Mouse (Mus musculus) CH12F3 (cell line): ENCODE results near the gene Ank3.
"Not testable (repeated sequence)": the region's sequence is repeated elsewhere in the genome, so short reads cannot be mapped to it uniquely, and the experiment has no call there.

Experiments
- in situ Hi-C: fragments of 300-500 bp; cut with MboI; formaldehyde crosslinking; loops from 2 replicates; pipeline ENCODE4 v1.14.3; 2020; ENCODE audit warnings: low sequenced_read_pairs

Ank3 gene

DNA sequence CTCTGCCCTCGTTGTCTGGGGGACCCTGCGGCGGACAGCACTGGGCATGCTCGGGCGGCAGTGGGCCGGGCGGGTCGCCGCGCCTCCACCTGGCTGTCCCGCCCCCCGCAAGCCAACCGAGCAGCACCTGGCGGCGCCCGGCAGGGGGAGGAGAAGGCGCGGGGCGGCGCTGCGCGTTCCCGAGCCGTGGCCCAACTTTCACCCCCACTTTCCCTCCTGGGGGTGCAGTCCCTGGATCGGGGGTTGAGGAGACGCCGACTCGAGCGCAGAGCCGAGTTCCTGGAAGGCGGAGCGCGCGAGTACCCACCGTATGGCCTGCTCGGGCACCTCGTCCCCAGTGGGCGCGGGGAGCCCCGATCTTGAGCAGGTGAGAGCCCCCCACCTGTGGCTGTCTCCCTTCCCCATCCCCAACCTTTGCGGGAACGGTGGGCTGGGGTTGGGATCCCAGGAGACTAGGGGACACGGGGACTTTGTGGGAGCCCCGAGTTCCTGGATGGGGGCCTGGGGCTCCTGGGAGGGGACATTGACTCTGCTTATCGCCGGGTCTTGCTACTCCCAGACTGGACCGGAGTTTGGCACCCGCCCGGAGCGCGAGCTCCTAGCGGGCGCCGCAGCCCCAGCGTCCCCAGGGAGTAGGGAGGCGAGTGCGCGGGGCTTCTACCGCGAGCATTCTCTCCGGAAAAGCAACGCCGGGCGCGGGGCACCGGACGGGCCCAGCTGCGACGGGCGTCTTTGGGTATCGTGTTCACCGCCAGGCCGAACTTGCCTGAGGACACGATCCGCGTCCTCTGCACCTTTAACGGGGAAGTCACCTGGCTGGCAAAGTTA, at the start of gene Ank3:
TSS of gene Ank3 (plus strand) at position 11 of the 828 bp plus-strand sequence.
- in situ Hi-C loops, result no loop called here

DNA sequence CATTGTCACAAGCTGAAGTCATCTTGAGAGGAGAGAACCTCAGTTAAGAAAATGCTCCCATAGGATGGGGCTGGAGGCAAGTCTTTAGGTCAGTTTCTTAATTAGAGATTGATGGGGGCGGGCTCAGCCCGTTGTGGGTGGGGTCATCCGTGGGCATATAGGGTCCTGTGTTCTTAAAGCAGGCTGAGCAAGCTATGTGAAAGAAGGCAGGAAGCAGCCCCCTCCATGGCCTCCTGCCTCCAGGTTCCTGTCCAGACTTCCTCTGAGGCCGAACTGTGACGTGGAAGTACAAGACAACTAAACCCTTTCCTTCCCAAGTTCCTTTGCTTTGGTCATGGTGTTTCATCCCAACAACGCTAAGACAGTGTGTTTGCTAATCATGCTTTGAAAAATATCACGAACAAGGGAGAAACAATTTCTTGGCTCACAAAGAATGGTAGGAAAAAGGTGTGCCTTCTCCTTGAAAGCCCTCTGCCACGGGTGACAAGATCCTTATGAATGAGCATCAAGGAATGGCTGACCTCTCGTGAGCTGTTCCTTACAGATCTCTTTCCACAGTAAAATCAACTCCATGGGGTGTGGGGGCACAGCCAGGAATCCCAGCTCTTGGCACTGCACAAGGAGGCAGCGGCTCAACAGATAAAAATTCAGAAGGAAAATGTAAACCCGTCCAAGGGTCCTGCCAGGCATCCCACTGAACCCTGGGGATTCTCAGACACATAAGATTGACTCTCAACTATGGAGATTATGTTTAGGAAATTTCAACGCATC, 47.3 kb upstream of the Ank3 start:
- in situ Hi-C loops, result no loop called here

DNA sequence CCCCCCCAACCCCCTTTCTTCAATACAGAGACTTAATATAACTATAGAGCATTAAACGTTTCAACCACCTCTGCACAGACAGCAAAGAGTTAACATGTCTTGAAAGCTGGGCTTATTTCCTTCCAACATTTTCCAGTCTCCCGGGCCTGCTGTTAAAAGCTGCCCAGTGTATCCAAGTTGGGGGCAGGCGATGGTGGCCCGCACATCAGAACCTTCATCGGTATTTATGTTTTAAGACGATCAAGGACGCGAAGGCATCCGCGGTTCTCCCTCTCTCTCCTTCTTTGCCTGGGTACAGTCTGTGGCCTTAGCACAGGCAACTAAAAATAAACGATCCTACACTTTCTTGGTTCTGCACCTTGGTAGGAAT, 46.7 kb upstream of the Ank3 start:
- in situ Hi-C loops, result no loop called here

DNA sequence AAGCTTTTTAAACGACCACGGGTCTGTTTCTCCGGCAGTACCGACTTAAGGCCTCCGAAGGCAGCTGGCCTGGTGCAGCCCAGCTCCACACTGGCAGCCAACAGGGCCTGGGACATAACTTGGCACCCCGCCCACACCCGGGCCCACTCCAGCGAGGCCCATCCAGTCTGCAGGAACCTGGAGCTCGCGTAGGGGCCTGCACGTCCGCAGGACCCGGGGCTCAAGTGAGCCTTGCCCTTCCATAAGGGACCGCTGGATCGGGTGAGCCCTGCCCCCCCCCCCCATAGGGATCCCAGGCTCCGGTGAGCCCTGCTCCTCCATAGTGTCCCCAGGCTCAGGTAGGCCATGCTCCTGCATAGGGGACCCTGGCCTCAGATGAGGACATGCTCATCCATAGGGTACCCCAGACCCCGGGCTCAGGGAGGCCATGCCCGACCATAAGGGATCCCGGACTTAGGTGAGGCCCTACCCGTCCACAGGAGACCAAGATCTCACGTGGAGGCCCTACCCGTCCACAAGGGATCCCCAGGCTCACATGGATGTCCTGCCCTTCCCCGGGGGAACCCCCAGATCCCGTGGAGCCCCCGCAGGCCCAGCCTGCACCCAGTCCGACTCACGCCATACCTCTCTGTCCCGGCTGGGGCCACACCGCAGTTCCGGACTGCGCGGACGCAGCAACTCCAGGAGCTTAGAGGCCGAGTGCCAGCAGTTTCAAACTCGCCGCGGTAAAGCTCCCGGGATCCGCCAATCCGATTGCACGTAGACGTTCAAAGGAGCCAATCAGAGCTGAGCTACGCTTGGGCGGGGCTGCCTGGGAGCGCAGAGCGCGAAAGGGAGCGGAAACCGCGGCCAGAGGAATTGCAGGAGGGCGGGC, 46.1 kb upstream of the Ank3 start, which contains the start of gene Cdk1:
TSS of gene Cdk1 (minus strand) at position 727 of the 874 bp plus-strand sequence.
- in situ Hi-C loops, result no loop called here

DNA sequence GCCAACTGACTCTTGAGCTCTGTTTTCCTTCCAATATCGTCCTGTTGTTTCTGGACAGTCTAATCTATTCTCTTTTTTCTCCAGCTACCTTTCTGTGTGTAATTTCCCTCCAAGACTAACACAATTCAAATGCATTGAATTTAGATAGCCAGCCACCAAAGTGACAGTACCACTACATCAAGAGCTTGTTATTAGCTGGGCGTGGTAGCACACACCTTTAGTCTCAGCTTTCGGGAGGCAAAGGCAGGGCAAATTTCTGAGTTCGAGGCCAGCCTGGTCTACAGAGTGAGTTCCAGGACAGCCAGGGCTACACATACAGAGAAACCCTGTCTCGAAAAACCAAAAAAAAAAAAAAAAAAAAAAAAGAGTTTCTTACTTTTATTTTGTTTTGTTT, 45.5 kb upstream of the Ank3 start:
- in situ Hi-C loops, result not testable (repeated sequence)

DNA sequence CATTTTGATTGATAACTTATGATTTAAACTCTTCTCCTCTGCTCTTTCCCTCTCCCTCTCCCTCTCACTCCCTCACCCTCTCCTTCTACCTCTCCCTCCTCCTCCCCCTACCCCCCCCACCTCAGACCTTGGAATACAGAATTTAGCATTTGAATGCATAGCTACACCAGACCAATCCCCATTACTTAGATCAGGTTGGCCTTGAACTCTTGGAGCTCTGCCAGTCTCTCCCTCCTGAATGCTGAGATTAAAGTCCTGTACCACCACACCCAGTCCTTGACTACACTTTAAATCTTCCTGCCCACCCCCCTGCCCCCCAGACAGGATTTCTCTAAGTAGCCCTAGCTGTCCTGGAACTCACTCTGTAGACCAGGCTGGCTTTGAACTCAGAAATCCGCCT, 38.9 kb upstream of the Ank3 start:
- in situ Hi-C loops, result no loop called here

DNA sequence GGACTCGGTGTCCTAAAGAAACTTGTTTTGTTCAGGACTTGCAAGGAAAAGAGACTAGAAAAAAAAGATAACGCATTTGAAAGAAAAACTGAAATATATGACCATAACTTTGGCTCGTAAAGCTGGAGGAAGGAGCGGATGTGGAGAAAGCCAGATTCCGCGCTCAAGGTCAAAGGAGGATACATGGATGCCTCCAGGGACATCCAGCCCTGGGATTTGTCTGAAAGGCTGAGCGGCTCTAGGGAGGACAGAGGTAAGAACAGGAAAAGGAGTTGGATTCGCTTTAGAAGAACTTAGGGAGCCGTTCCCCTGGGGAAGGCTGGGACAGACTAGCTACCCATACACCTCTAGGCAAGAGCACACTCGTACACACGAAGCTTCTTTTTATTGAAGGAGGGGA, 32.4 kb upstream of the Ank3 start:
- in situ Hi-C loops, result no loop called here

DNA sequence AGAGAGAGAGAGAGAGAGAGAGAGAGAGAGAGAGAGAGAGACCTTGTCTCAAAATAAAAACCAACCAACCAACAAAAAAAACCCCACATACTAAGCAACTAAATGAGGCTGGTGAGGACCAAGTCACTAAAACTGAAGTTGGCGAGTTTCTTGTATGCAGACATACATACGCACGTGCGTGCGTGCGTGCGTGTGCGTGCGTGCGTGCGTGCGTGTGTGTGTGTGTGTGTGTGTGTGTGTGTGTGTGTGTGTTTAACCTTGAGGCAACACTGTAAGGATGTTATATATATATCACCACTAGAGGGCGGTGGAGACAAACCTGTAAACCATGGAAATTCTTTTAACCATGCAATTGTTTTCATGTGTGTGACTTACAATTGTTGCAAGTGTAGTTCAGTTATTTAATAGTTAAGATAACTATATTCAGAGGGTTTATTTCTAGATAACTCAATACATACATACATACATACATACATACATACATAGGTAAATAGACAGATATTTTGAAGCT, 31.6 kb upstream of the Ank3 start:
- in situ Hi-C loops, result no loop called here

DNA sequence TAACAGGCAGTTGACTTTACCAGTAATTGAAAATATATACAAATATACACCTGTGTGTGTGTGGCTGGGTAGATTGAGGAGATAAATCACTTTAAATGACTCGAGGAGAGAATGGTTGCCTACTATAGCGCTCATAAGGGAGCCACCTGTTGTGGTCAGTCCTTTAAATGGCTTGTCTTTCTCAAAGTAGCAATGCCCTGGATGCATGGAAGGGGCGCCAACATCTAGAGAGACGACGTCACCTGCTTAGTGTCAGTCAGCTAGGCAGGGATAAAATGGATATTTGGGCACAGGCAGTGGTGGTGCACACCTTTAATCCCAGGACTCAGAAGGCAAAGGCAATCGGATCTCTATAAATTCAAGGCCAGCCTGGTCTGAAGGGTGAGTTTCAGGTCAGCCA, 29.3 kb upstream of the Ank3 start:
- in situ Hi-C loops, result no loop called here

DNA sequence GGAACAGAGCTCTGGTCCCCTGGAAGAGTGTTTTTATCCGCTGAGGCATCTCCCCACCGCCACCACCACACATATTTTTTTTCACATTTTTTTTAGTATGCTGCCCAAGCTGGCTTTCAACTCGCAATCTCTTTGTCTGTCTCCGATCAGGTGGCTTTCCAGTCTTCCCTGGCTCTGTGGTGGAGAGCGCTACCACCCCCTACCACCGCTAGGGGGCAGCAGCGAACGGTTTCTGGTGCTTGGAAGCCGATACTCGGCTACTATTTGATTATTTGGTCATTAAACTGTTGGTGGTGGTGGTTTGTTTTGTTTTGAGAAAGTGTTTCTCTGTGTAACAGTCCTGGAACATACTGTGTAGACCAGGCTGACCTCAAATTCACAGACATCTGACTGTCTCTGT, 27.1 kb upstream of the Ank3 start:
- in situ Hi-C loops, result no loop called here

DNA sequence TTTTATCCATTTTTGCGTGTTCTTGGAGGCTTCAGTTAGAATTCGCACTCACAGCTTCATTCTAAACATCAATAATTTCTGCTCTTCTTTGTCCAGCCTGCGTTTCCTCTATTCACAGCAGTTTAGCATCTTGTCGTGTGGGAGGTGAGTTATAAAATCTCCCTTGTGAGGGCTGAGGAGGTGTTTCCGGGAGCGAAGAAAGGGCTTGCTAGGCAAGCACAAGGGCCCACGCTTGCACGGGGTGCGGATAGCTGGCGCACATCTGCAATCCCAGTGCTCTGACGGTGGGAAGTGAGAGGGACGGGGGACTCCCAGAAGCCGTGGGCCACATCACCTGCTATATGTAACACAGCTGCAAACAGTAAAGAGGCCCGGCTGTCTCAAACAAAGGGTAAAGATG, 26.5 kb upstream of the Ank3 start:
- in situ Hi-C loops, result no loop called here

DNA sequence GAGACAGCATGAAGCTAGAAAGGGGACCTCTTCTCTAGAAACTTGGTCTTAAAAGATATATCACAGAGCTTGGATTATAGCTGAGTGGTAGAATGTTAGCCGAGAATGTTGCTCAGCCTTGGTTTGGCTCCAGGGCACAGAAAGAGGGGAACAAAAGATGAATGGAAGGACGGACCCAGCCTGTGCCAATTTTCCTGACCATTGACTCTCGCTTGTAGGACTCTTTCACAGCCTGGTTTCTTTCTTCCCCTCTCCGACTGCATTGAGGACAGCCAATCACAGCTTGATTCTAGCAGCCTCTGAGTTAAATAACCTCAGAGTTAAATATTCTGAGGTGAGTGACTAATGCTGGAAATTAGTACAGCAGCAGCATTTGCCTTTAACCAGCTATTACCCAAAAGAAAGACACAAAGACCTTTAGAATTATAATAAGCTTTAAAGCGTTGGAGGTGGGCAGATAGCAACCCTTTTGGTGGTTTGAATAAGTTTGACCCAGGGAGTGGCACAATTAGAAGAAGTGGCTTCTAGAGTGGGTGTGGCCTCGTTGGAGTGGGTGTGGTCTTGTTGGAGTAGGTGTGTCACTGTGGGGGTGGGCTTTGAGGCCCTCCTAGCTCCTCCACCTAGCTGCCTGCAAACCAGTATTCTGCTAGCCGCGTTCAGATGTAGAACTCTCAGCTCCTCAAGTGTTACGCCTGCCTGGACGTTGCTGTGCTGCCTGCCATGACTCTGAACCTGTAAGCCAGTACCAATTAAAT, 24.6 kb upstream of the Ank3 start:
- in situ Hi-C loops, result no loop called here

DNA sequence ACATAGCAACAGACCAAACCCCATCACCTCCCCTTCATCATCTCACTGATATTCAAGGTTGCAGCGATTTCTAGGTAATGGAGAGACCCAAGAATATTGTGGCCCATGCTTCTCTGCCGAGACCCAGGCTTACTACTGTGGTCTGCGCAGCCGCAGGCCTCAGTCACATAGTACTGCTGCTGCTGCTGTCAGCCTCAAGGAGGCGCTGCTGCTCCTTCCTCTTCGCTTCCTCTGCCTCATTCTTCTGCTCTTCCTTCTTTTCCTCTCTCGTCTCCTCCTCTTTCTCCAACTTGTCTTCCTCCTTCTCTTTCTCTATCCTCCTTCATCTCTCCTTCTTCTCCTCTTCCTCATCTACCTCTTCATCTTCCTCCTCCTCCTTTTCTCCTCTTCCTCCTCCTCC, 23.4 kb upstream of the Ank3 start:
- in situ Hi-C loops, result no loop called here

DNA sequence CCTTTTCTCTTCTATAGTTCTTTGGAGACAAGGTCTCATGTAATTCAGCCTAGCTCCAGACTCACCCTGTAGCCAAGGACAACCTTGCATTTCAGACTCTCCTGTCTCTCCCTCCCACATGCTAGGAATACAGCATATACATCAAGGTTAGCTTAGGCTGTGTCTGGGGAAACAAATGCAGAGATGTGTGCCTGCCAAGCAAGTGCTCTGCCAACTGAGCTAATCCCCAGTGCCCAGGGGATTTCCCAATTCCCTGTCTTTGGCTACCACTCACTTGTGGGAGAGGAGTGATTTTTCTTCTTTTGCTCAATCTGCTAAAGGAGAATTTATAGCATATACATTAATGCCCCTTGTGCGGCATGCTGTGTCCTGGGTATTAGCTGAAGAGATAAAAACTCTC, 15.4 kb upstream of the Ank3 start:
- in situ Hi-C loops, result no loop called here

DNA sequence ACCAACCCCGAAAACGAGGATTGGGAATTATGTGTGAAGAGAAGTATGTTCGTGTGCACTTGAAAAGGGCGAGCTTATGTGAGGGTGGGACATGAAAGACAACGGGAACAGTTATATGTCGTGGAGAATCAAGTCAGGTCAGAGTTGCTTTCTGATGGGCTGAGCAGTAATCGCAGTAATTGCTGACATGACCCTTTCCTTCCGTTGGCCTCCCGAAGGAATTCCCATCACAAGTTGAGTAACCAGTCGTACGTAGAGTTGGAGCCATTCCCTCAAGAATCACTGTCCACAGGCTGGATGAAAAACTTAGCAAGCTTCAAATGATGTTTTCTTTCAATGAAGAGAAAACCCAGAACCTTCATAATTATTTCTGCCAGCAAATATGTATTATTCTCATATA, 13.9 kb upstream of the Ank3 start:
- in situ Hi-C loops, result no loop called here

DNA sequence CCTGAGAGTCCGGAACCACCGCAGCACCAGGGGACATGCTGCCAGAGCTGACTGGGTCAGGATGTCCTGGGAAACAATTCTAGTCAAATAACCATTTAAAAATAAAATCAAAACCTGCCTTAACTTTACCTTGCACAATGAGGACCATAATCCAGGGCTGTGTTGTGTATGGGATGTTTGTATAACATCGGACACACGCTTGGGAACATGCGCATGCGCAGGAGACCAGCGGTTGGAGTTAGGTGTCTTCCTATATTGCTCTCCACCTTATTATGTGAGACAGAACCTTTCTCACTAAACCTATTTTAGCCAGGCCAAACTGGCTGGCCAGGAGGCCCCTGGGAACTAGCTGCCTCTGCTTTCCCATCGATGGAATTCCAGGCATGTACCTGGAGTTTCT, 13.4 kb upstream of the Ank3 start:
- in situ Hi-C loops, result no loop called here

DNA sequence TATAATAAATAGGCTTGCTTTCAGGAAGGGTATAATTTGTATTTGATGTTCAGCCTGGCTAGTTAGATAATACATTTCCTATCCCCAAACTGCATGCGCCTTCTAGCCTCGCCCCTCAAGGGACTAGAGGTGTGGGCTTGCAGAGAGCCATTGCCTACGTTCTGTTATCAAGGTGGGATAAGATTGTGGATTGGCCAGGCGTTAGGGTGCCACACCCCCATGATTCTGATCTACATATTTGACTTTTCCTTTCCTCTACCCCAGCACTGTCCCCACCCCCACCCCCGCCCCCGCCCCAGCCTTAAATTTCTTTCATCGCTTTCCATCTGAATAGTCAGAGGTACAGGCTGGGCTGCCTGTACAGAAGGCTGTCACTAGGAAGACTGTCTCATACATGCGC, 11.8 kb upstream of the Ank3 start:
- in situ Hi-C loops, result no loop called here

DNA sequence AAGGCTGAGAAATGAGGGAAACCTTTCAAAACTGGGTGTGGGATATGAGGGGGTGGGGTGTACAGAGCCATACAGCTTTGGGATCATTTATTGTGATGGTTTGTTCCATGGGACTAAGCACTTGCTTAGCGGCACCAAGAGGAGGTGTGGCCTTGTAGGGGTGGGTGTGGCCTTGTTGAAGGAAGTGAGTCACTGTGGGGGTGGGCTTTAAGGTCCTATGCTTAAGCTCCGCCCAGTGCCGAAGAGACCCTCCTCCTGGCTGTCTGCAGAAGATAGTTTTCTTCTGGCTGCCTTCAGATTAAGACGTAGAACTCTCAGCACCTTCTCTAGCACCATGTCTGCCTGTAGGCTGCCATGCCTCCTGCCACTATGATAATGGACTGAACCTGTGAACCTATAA, 9.1 kb upstream of the Ank3 start:
- in situ Hi-C loops, result no loop called here

DNA sequence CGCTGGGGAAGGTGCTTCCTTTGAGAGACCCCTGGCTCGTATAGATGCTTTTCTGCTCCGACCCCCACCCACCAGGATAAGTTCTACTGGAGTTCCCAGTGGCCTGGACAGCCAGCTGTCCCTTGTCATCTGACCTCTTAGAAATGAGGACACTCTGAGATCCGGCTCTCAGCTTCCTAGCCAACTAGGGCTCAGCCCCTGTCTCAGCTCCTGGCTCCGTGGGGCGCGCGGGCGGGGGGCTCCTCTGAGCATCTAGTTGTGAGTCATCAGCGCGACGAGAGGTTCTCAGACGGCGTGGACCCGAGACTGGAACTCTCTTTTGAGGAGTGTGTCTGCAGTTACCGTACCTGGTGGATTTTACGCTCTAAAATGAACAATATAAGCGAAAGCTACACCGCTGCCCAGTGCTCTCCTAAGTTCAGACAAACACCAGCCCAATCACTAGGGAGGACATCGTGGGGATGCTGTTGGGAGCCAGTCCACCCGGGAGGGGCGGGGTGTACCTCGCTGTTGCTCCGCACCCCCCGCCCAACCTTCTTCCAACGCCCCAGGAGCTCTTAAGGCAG, 293 bp upstream of the Ank3 start:
- in situ Hi-C loops, result no loop called here

DNA sequence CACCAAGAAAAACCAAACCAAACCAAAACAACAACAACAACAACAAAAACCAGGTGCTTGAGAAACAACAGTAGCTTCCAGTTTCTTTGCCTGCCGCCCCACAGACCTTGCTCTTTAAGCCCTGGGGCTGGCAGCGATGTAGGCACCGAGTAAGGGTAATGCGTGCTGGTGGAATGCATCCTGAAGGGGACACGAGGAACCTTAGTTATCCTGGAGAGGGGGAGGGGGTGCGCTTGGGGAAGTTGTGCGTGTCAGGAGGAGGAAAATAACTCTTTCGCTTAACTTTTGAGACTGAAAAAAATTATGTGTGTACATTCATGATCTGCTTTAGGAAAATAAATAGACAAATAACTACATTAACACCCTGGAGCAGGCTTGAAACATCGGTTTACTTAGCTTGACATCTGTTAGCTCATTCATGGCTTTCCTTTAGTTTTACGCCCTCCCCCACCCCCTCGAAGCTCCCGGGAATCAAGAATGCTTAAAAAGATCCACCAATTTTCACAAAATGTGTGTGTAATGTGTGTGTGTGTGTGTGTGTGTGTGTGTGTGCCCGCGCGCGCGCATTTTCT, 1.3 kb downstream of the Ank3 start:
- in situ Hi-C loops, result no loop called here
